Mouse (Mus musculus): ENCODE results near the gene Cish. TPM values are rescaled to one million over a fixed set of nuclear protein-coding genes. Genes with fewer than 3 reads are reported as not detected.

Gene Cish
- polyA plus RNA-seq, 1 experiment from 2014 or later = 13.9 TPM

DNA sequence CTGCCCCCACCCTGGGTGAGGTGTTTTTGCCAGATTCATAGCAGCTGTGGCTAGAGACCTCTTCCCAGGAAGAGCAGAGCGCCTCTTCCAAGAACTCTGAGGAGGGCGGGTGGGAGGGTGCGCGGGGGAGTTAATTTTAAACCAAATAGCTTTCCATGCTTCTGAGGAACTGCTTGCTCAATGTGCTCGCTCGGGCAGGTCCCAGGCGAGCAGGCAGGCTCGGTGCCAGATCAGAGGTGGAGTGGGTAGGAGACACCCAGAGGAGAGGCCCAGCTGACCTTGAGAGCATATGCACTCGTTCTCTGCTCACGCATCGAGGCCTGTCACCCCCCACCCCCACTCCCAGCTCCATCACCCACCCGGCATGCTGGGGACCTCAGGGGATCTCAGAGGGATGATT, 12.1 kb downstream of the Cish start:
- no peak overlapping the region for H3K4me3 ChIP-seq
- H3K27ac ChIP-seq = peak overlapping the region; percentile 3; the same call in 1 of the 2 replicates
- H3K27me3 ChIP-seq = no peaks in the 10 kb centered on the region
- ATAC-seq (ENCODE audit: insufficient number of reproducible peaks, low FRiP score, low TSS enrichment, low read depth) = no peak
- 43% methylated on average over 12 of the region's 12 CpGs for WGBS
- peaks cover 26% of the 10 kb centered on the region for H3K4me1 ChIP-seq
- no peak overlapping the region for H3K9ac ChIP-seq
- no peak overlapping the region for H3K4me2 ChIP-seq
- no peaks in the 10 kb centered on the region for H3K9me3 ChIP-seq
- no peaks in the 10 kb centered on the region for H3K36me3 ChIP-seq

DNA sequence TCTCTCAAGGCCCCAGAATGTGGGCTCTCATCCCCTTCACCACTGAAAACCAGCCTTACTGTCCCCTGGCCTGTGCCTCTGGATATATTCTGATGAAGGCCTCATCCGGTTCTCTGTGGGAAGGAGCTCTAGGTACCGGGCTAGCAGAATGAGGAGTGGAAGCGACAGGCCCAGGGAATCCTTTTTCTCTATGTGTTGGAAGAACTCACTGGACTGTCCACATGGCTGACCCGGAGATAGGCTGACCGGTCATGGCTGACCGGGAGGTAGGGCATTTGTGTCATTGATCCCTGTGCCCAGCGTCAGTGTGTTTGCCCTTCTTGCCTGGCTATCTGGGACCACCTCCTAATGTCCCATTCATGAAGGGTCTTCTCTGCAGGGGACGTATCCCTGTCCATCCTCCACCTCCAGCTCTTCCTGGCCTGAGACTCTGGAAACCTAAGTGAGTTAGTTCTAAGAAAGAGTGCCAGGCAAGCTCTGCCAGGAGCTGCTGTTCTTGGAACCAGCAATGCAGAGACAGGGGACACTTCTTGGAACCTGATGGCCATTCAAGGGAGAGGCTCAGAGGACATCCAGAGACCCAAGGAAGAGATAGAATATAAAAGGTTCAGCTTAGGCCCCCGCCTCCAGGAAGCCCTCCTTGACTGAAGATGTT, 12.6 kb downstream of the Cish start:
- Histone ChIP-seq H3K36me3 (no peaks in the 10 kb centered on the region), H3K4me3 (no peak overlapping the region), H3K9ac (no peak overlapping the region), H3K27ac (0 out of 2 replicates have a peak overlapping the region, but pooled peaks have one; percentile 3), H3K4me2 (no peak overlapping the region), H3K4me1 (peaks cover 29% of the 10 kb centered on the region), H3K27me3 (no peaks in the 10 kb centered on the region), H3K9me3 (no peaks in the 10 kb centered on the region)
- 86% methylated on average over 9 of the region's 9 CpGs for WGBS
- no peak for ATAC-seq (ENCODE audit: insufficient number of reproducible peaks, low FRiP score, low TSS enrichment, low read depth)

DNA sequence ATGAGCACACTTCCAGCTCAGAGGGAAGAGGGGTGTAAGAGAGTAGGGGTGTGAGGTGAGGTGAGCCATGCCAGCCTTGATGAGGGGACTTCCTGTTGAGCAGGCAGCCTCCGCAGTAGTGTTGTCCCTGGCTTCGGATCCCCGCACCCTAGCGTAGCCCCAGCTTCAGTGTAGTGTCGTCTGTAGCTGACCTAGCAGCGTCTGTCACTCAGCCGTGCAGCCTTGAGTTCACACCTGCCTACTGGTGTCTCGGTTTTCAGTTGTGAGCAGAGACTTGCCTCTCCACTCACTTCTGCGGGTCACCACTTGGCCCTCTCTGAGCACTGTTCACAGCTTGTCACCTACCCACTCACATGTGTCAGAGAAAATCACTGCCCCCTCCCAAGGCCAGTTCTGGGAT, 13.3 kb downstream of the Cish start:
- ATAC-seq (ENCODE audit: insufficient number of reproducible peaks, low FRiP score, low TSS enrichment, low read depth) = no peak
- Histone ChIP-seq H3K36me3 (no peaks in the 10 kb centered on the region), H3K4me2 (no peak overlapping the region), H3K27me3 (no peaks in the 10 kb centered on the region), H3K4me3 (no peak overlapping the region), H3K4me1 (peaks cover 29% of the 10 kb centered on the region), H3K9me3 (no peaks in the 10 kb centered on the region), H3K27ac (no peak overlapping the region), H3K9ac (no peak overlapping the region)
- 65% methylated on average over 9 of the region's 9 CpGs for WGBS

DNA sequence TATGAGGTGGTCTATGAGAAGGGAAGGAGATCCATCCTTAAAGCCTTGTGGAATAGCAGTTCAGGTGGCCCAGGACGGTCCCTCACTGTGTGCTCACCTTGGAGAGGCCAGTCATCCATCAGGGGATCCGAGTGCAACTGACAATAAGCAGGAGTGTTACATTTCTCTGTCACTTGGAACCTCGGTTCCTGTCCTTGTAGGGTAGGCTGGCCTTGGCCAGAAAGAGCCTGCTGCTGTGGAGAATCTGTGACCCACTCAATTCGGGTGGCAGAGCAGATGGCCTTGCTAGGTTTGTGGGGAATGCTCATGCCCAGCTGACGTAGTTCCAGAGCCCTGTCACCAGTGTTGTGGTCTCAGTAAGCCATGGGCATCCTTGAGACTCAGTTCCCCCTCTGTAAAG, 13.8 kb downstream of the Cish start:
- 64% methylated on average over 5 of the region's 5 CpGs for WGBS
- ATAC-seq (ENCODE audit: insufficient number of reproducible peaks, low FRiP score, low TSS enrichment, low read depth) = no peak
- Histone ChIP-seq H3K9ac (no peak overlapping the region), H3K4me3 (no peak overlapping the region), H3K27ac (no peak overlapping the region), H3K36me3 (no peaks in the 10 kb centered on the region), H3K4me1 (peaks cover 29% of the 10 kb centered on the region), H3K4me2 (no peak overlapping the region), H3K9me3 (no peaks in the 10 kb centered on the region), H3K27me3 (no peaks in the 10 kb centered on the region)

DNA sequence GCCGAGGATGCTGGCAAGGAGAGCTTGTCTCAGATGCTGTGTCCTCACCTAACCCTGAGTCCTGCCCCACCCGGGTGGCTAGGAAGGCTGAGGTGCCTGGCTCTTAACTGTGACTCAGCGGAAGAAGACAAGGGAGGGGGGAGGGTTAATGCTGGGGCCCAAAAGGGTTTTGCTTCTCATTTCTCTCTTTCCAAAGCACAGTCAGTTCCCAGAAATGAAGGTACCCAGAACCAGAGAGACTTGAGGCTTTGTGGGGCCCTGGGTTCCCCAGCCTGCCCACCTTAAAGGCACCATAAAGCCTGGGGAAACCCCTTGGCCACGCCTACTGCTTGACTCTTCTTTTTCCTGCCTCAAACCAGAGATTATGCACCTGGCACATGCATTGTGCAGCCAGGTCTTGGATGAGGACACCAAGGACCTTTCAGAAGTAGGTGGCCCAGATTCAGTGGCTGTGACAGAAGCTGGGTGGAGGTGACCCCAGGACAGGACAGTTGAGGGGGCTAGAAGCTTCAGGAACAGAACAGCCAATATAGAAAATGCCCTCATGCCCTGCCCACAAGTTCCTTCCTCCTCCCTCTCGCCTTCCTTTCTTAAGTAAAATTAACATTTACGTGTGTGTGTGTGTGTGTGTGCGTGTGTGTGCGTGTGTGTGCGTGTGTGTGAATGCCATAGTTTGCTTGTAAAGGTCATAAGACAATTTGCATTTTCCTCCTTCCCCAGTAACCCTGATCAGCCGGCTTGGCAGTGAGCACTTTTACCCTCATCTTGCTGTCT, 17.2 kb downstream of the Cish start:
- no peak for ATAC-seq (ENCODE audit: insufficient number of reproducible peaks, low FRiP score, low TSS enrichment, low read depth)
- H3K9me3 ChIP-seq = no peaks in the 10 kb centered on the region
- H3K4me1 ChIP-seq = peaks cover 20% of the 10 kb centered on the region
- H3K27ac ChIP-seq = no peak overlapping the region
- no peaks in the 10 kb centered on the region for H3K27me3 ChIP-seq
- H3K4me2 ChIP-seq = no peak overlapping the region
- 56% methylated on average over 10 of the region's 10 CpGs for WGBS
- H3K9ac ChIP-seq = no peak overlapping the region
- no peak overlapping the region for H3K4me3 ChIP-seq
- H3K36me3 ChIP-seq = no peaks in the 10 kb centered on the region

DNA sequence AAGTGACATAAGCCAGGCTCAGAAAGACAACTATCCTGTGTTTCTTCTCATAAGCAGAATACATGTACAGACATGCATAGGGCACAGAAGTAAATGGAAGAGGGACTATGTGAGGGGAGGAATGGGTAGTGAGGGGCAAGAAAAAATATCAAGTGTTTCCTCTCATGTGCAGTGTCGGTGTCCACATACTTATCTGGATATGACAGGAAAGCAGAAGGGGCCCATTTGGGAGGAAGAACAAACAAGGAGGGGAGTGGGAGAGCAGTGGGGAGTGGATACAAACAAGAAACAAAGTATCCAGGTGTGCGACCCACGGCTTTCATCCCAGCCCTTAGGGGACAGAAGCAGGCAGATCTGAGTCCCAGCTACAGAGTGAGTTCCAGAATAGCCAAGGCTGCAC, 18.1 kb downstream of the Cish start:
- H3K27ac ChIP-seq = no peak overlapping the region
- no peaks in the 10 kb centered on the region for H3K9me3 ChIP-seq
- no peak overlapping the region for H3K9ac ChIP-seq
- 73% methylated on average over 3 of the region's 3 CpGs for WGBS
- ATAC-seq (ENCODE audit: insufficient number of reproducible peaks, low FRiP score, low TSS enrichment, low read depth) = no peak
- H3K4me1 ChIP-seq = peaks cover 16% of the 10 kb centered on the region
- H3K4me2 ChIP-seq = no peak overlapping the region
- no peaks in the 10 kb centered on the region for H3K27me3 ChIP-seq
- no peak overlapping the region for H3K4me3 ChIP-seq
- H3K36me3 ChIP-seq = no peaks in the 10 kb centered on the region

DNA sequence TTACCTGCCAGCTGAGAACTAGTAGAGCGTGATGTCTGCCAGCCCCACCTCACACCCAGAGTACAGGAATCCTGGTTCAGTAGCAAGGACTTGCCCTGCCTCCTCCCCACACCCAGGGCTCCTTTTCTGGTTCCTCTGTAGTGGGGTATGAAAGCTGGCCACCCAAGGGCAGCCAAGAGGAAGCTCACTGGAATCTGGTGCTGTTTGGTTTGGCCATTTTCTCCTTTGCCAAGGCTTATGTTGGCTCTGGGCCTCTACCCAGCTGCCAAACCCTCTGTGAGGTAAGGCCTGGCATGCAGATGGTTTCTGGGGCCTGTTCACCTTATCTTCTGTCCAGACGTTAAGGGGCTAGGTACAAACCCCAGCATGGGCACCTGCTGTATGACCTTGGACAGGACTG, 20.0 kb downstream of the Cish start:
- Histone ChIP-seq H3K4me3 (no peak overlapping the region), H3K4me2 (no peak overlapping the region), H3K36me3 (no peaks in the 10 kb centered on the region), H3K27me3 (no peaks in the 10 kb centered on the region), H3K4me1 (peaks cover 16% of the 10 kb centered on the region), H3K9ac (no peak overlapping the region), H3K27ac (0 out of 2 replicates have a peak overlapping the region, but pooled peaks have one; percentile 3), H3K9me3 (no peaks in the 10 kb centered on the region)
- WGBS = 51% methylated on average over 2 of the region's 2 CpGs
- ATAC-seq (ENCODE audit: insufficient number of reproducible peaks, low FRiP score, low TSS enrichment, low read depth) = 0 out of 2 replicates have a peak, but pooled peaks have one; percentile 25

DNA sequence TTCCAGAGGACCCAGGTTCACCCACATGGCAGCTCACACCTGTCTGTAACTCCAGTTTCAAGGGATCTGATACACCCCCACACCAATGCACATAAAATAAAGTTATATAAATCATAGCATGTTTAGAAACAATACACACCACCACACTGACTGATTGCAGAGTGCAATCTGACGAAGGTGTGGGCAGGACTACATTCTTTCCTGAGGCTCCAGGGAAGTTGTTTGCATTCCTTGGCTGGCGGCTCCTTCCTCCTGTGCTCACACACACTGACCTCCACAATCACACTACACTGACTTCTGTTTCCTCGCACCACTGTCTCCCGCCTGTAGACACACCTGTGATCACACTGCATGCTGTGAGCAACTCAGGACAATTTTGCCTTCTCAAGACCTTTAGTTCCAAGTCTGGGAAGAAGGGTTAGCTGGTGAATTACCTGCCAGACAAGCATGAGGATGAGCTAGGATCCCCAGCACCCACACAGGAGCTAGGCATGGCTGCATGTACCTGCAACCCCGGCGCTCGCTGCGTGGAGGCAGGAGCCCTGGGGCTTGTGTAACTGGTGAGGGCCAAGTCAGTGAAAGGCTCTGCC, 26.7 kb downstream of the Cish start:
- Histone ChIP-seq H3K9ac (no peak overlapping the region), H3K4me1 (peaks cover 11% of the 10 kb centered on the region; the same call in 1 of the 2 replicates), H3K27ac (no peak overlapping the region), H3K4me2 (no peak overlapping the region), H3K4me3 (no peak overlapping the region), H3K36me3 (no peaks in the 10 kb centered on the region), H3K27me3 (no peaks in the 10 kb centered on the region), H3K9me3 (no peaks in the 10 kb centered on the region)
- ATAC-seq (ENCODE audit: insufficient number of reproducible peaks, low FRiP score, low TSS enrichment, low read depth) = no peak
- WGBS = 74% methylated on average over 8 of the region's 8 CpGs

DNA sequence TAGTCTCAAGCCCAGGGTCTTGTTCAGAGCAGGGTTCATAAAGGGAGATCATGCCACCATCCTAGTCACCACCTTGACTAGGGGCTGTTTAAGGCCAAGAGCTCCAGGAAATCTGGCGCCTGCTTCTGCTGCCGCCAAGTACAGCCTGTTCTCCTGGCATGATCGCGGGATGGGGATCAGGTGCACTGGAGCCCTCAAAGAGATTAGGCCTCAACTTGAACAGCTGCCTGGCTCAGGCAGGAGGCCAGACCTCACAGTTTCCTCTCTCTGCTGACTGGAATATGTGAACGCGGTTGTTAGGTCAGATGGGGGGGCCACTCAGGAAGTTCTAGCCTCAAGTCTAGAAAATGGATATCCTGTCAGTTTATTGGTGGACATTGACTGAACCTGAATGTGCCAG, 27.7 kb downstream of the Cish start:
- Histone ChIP-seq H3K9me3 (no peaks in the 10 kb centered on the region), H3K27ac (no peak overlapping the region), H3K4me2 (no peak overlapping the region), H3K27me3 (no peaks in the 10 kb centered on the region), H3K4me1 (peaks cover 11% of the 10 kb centered on the region; the same call in 1 of the 2 replicates), H3K36me3 (peaks cover 7% of the 10 kb centered on the region; the same call in 1 of the 2 replicates), H3K9ac (no peak overlapping the region), H3K4me3 (no peak overlapping the region)
- no peak for ATAC-seq (ENCODE audit: insufficient number of reproducible peaks, low FRiP score, low TSS enrichment, low read depth)
- 39% methylated on average over 6 of the region's 6 CpGs for WGBS

DNA sequence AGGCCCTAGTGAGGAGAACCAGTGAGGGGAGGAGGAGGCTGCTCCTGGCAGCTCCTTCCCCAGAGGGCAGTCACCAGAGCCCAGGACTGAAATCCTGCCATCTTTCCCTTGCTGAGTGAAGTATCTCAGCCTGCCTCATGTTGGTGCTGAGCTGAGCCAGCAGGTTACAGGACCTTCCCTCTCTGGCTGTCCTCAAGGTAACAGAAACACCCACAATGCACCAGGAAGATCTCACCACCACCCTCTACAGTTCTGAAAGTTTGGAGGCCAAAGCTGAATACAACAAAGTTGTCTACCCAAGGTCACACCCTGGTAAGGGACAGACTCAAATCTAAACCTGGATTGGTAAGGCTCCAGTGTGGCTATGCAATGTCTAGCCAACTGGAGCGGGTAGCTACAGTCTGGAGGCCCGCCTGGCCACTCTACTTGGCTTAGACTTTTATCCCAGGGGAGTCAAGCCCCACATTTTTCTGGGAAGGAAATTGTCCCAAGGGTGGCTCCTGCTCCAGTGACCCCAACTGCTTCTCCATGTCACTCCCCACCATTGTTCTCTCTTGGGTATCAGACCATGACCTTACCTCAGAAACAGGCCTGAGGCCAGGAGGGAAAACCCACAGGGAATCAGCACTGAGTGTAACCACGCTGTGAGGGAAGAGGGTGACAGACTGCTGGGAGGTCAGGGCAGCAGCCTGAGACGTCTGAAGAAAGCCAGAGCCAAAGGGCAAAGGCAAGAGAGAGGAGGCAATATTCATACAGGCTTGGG, 29.2 kb downstream of the Cish start:
- Histone ChIP-seq H3K9me3 (no peaks in the 10 kb centered on the region), H3K27me3 (no peaks in the 10 kb centered on the region), H3K27ac (no peak overlapping the region), H3K4me3 (no peak overlapping the region), H3K9ac (no peak overlapping the region), H3K4me2 (no peak overlapping the region), H3K4me1 (peaks cover 11% of the 10 kb centered on the region; the same call in 1 of the 2 replicates), H3K36me3 (peaks cover 7% of the 10 kb centered on the region; the same call in 1 of the 2 replicates)
- 69% methylated on average over 4 of the region's 4 CpGs for WGBS
- ATAC-seq (ENCODE audit: insufficient number of reproducible peaks, low FRiP score, low TSS enrichment, low read depth) = no peak

DNA sequence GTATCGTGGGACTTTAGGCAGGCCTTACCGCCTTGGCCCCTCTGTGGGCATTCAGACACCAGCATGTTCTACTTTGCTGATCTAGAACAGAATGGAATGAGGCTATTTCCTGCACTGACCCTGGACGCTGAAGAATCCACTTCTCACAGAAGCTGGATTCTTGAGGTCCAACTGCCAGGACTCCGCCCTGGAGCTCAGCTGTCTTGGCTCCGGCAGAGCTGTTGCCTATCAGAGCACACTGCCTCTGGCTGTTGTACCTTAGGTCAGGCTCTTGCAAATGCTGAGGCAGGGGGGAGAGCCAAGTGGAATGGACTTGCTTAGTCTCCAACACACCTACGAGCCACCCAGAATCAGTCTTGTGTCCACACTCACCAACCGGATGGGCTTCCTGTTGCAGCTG, 30.1 kb downstream of the Cish start:
- Histone ChIP-seq H3K9ac (no peak overlapping the region), H3K27me3 (no peaks in the 10 kb centered on the region), H3K4me3 (no peak overlapping the region), H3K4me2 (no peak overlapping the region), H3K27ac (no peak overlapping the region), H3K4me1 (peaks cover 11% of the 10 kb centered on the region; the same call in 1 of the 2 replicates), H3K9me3 (no peaks in the 10 kb centered on the region), H3K36me3 (peaks cover 7% of the 10 kb centered on the region; the same call in 1 of the 2 replicates)
- WGBS = 79% methylated on average over 7 of the region's 7 CpGs
- no peak for ATAC-seq (ENCODE audit: insufficient number of reproducible peaks, low FRiP score, low TSS enrichment, low read depth)
